Mouse (Mus musculus) forebrain, embryonic 10.5 days (tissue): Measurements from ENCODE around the gene Tbxa2r. TPM values are rescaled to one million over a fixed set of nuclear protein-coding genes. Genes with fewer than 3 reads are reported as not detected.
A peak's percentile ranks its signal among the peaks of the same experiment; 100 is the strongest.

Experiments used
- DNase-seq: peaks from one replicate; pipeline ENCODE4 v3.0.0-alpha.2; 2017; ENCODE audit warnings: low spot score; ENCODE audit errors: extremely low spot score
- H3K27ac ChIP-seq: fragments of 300-500 bp; sonication (generic); 2 replicates; pipeline ENCODE4 v1.5.1; 2016; ENCODE audit warnings: mild to moderate bottlenecking
- H3K27me3 ChIP-seq: fragments of 300-500 bp; sonication (generic); 2 replicates; pipeline ENCODE4 v1.6.1; 2016; ENCODE audit warnings: mild to moderate bottlenecking; ENCODE audit not compliant: poor library complexity, severe bottlenecking
- H3K36me3 ChIP-seq: fragments of 300-500 bp; sonication (generic); replicated peaks from 2 replicates; pipeline ENCODE4 v1.6.1; 2016; ENCODE audit warnings: mild to moderate bottlenecking, moderate library complexity
- H3K4me1 ChIP-seq: fragments of 300-500 bp; sonication (generic); 2 replicates; pipeline ENCODE4 v1.6.1; 2016
- H3K4me3 ChIP-seq: fragments of 300-500 bp; sonication (generic); 2 replicates; pipeline ENCODE4 v1.5.1; 2016; ENCODE audit warnings: mild to moderate bottlenecking, moderate library complexity
- H3K9me3 ChIP-seq: fragments of 300-500 bp; sonication (generic); 2 replicates; pipeline ENCODE4 v1.6.1; 2016; ENCODE audit warnings: mild to moderate bottlenecking, moderate library complexity
- WGBS: fragments of 180-500 bp; shearing (Covaris S2); methylation state at CpG from one replicate; pipeline ENCODE4 v1.1.7; 2016; 5-methylcytosine and 5-hydroxymethylcytosine counted together
- polyA plus RNA-seq: library from polyadenylated mRNA; unstranded; fragments of >200 nt; fragmentation: Nextera tagmentation; extraction: Ambion mirVana; gene quantifications from 2 replicates; pipeline ENCODE4 v1.2.1, GENCODE M21; 2016

The Tbxa2r gene
- polyA plus RNA-seq, 1 experiment from 2014 or later = 2.4 TPM

DNA sequence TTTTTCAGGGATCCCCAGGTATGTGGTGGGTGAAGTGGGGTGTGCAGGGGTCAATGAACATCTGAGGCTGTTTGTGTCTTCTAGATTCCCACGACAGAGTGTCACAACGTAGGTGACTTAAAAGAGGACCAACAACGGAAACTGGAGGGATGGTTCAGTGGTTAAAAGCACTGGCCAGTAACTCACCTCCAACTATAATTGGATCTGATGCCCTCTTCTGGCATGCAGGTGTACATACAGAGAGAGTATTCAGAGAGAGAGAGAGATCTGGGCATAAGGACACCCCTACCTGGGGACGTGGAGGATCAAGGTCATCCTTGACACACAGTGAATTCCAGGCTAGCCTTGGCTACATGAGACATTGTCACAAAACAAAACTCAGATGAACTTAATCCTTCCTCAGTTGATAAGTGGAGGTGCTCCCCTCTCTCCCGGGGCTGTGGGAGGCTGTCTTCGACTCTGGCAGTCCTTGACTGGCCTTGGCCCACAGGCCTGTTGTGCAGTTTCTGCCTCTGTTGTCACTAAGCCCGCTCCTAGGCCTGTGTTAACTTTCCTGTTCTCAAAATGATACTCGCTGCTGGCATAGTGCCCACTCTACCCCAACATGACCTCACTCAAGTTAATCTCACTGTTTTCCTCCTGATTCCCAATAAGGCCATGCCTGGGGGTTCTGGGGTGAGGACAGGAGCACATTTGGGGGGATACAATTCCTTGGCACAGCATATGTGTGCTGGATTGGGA lies 16.1 kb downstream of the Tbxa2r start:
- Histone ChIP-seq H3K4me1 (peaks cover 53% of the 10 kb centered on the region), H3K27me3 (peaks cover 91% of the 10 kb centered on the region)

DNA sequence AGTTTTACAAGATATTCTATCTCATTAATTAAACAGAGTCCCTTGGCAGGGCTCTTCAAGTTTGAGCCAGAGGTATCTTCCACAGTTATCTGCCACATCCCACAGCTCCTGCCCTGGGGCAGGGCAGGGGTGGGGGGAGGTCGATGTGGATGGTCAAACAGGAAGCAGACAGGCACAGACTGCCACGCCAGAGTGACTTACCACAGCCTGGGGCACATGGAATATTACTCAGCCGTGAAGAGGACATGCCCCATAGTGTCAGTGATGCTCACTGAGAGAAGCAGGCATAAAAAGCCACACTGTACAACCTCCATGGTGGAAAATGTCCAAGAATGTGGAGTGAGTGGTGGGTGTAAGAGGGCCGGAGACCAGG lies 16.6 kb downstream of the Tbxa2r start:
- peaks cover 58% of the 10 kb centered on the region for H3K4me1 ChIP-seq
- H3K27ac ChIP-seq = no peak overlapping the region
- peaks cover 88% of the 10 kb centered on the region for H3K27me3 ChIP-seq
- peaks cover 38% of the 10 kb centered on the region for H3K36me3 ChIP-seq
- H3K4me3 ChIP-seq = peak overlapping the region; percentile 5; the same call in 1 of the 2 replicates
- WGBS = 93% methylated on average over 4 of the region's 4 CpGs
- no peak for DNase-seq
- H3K9me3 ChIP-seq = no peaks in the 10 kb centered on the region

More for the DNA sequence above, 16.1 kb downstream of the Tbxa2r start:
- 59% methylated on average over 8 of the region's 8 CpGs for WGBS
- H3K36me3 ChIP-seq = peaks cover 38% of the 10 kb centered on the region
- H3K4me3 ChIP-seq = 0 out of 2 replicates have a peak overlapping the region, but pooled peaks have one; percentile 5
- H3K27ac ChIP-seq = no peak overlapping the region
- no peak for DNase-seq
- no peaks in the 10 kb centered on the region for H3K9me3 ChIP-seq

DNA sequence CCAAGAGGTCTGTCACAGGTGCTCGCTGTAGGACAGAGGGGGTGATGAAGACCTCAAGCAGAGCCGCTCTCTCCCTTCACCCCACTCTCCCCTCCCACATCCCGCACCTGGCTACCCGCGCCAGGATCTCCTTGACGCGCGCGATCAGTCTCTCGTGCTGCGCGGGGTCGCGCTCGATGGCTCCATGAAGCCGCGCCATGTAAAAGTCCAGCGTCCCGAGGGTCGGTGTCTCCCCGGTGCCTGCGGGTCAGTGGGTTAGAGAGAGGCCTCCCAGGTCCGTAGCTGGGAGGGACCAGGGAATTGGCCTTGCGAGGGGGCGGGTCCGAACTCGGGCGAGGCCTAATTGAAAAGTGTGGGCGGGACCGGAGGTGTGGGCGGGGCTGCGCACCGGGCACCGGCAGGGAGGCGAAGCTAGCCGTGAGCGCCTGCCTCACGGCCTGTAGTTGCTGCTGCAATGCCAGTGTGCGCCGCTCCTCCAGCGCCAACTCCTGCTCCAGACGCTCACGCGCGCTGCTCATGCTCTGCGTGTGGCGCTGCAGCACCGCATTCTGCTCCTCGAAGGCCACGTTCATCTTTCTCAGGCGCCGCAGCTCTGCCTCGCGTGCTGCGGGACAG lies 18.0 kb downstream of the Tbxa2r start:
- Histone ChIP-seq H3K27me3 (peaks cover 74% of the 10 kb centered on the region), H3K36me3 (peaks cover 38% of the 10 kb centered on the region), H3K4me3 (peak overlapping the region; percentile 48), H3K9me3 (no peaks in the 10 kb centered on the region), H3K4me1 (peaks cover 58% of the 10 kb centered on the region), H3K27ac (peak overlapping the region; percentile 67)
- peak; percentile 77 for DNase-seq
- WGBS = 4% methylated on average over 55 of the region's 55 CpGs

DNA sequence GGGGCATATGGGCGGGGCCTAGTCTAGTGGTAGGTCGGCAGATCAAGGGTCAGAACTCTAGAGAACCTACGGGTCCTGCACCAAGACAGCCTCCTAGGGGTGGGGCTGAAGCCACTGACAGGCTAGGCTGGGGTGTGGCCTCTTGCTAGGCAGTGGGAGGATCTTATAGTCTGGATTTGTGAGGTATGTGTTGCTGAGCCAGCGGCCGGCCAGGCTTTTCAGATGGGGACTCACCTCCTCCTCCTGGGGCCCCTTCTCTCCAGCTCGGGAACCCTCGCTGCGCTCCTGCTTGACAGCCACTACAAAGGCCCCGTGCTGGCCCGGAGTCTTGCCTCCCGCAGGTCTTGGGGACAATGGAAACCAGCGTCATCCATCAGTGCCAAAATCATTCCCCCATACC lies 20.6 kb downstream of the Tbxa2r start:
- H3K36me3 ChIP-seq = peaks cover 38% of the 10 kb centered on the region
- WGBS = 6% methylated on average over 12 of the region's 12 CpGs
- peak overlapping the region; percentile 97 for H3K4me3 ChIP-seq
- DNase-seq = peak; percentile 48
- H3K9me3 ChIP-seq = no peaks in the 10 kb centered on the region
- H3K4me1 ChIP-seq = peaks cover 56% of the 10 kb centered on the region
- peaks cover 48% of the 10 kb centered on the region for H3K27me3 ChIP-seq
- peak overlapping the region; percentile 95 for H3K27ac ChIP-seq

DNA sequence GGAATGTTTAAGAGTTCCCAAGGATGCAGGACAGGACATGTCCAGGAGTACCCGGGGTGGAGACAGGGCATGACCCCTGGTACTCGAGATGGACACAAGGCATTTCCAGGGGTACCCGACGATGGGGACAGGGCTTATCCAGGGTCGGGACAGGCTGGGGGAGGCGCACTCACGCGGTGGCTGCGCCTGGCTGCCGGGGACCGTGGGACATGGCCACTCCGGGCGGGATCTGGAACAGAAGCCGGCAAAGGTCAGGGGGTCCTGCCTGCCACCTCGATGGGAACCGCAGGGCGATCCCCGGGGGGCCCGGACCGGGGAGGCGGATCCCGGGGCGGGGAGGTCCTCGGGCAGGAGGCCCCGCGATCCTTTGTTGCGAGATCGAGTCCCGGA lies 21.4 kb downstream of the Tbxa2r start:
- no peak for DNase-seq
- Histone ChIP-seq H3K27ac (peak overlapping the region; percentile 95), H3K9me3 (no peaks in the 10 kb centered on the region), H3K36me3 (peaks cover 38% of the 10 kb centered on the region), H3K4me3 (peak overlapping the region; percentile 97), H3K4me1 (peaks cover 64% of the 10 kb centered on the region), H3K27me3 (peaks cover 40% of the 10 kb centered on the region)
- under 1% methylated on average over 29 of the region's 29 CpGs for WGBS

DNA sequence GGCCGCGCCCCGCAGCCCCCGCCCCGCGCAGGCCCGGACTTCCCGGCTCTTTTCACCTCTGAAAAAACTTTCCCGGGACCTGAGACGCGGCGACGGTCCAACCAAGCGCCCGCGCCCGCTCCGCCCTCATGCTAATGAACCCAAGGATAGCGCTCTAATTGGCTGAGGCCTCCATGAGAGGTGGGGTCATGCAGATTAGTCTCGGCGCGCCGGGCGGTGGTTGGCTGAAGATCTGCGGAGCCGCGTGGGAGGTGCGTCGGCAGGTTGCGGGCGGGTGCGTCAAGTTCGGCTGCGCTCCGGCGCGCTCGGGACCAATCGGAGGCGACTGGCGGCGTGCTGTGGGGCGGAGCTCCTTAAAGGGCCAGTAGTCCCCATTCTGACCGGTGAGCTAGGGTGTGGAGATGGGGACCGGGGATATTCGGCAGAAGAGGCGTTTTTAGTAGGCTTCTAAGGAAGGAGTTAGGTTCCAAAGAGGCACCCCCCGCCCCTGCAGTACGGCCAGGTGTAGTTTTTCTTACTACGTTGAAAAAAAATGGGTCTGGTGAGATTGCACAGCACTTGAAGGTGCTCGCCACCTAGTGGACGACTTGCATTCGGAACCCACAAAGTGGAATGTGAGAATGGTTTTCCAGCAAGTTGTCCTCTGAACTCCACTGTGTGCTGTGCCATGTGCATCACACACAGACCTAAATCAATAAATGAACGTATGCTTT lies 22.0 kb downstream of the Tbxa2r start, which contains the start of gene Hmg20b:
Gene Hmg20b, minus strand, starts transcription at position 130 of the 713 bp plus-strand sequence.
- Histone ChIP-seq H3K4me3 (peak within 1 kb of the TSS; percentile 97), H3K9me3 (no peaks in the 10 kb centered on the region), H3K27ac (peak within 1 kb of the TSS; percentile 95), H3K27me3 (peaks cover 34% of the 10 kb centered on the region), H3K4me1 (peaks cover 67% of the 10 kb centered on the region), H3K36me3 (peaks cover 33% of the 10 kb centered on the region)
- under 1% methylated on average over 53 of the region's 54 CpGs for WGBS
- peak; percentile 100 for DNase-seq

DNA sequence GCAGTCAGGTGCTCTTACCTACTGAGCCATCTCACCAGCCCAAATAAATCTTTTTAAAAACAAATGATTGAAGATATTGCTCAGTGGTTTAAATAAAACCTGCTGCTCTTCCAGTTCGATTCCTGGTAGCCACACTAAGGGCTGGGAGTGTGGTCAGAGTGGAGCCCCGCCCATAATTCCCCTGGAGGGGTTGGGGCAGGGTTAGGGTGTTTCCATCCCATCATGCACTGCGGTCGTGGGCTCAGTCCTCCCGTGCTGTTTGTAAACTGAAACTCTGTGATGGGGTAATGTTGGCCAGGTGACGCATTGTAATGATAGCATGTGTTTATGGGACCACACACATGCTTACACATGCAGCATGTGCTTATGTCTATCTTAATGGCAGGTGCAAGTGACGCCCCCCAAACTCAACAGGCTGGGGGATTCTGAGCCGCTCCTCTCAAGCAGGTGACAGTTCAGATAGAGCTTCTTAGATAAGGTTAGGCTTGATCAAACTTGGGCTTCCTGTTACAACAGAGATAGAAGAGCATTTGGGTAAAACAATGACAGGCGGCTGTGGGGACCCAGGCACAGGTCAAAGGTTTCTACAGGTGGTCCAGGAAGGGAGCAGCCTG lies 23.3 kb downstream of the Tbxa2r start:
- no peak for DNase-seq
- Histone ChIP-seq H3K27ac (no peak overlapping the region), H3K36me3 (peaks cover 21% of the 10 kb centered on the region), H3K4me1 (peaks cover 63% of the 10 kb centered on the region), H3K27me3 (peaks cover 34% of the 10 kb centered on the region), H3K4me3 (peak overlapping the region; percentile 0; the same call in 1 of the 2 replicates), H3K9me3 (no peaks in the 10 kb centered on the region)
- 25% methylated on average over 9 of the region's 9 CpGs for WGBS

DNA sequence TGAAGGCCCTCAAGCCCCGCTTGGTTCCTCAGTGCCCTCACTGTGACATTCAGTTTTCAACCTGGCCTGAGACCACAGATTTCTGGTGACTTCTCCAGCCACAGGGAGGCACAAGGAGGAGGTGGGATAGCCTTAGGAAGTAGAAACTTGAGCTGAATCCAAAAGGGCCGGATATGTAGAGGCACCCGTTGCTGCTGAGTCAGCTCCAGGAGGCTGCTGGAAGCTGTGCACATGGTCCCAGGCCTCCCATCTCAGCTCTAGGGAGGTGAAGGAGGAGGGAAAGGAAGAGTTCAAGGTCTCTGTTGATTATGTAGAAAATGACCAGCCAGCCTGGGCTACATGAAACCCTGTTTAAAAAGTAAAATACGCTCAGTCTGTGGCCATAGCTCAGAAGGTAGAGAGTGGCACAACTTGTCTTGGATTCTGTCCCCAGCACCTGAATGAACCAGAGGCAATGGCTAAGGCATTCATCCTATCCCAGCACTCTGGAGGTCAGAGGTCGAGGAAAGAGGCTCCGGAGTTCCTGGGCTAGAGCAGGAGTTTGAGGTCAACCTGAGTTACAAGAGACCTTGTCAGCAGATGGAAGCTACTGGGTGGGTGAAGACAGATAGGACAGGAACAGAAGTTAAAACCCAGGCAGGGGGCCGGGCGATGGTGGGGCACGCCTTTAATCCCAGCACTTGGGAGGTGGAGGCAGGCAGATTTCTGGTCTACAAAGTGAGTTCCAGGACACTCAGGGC lies 26.4 kb downstream of the Tbxa2r start:
- H3K9me3 ChIP-seq = no peaks in the 10 kb centered on the region
- WGBS = 60% methylated on average over 9 of the region's 9 CpGs
- H3K36me3 ChIP-seq = 0 out of 2 replicates have a peak, but pooled peaks cover 1% of the 10 kb centered on the region
- H3K27me3 ChIP-seq = peaks cover 35% of the 10 kb centered on the region
- H3K27ac ChIP-seq = no peak overlapping the region; the same call in 1 of the 2 replicates
- H3K4me3 ChIP-seq = no peak overlapping the region
- DNase-seq = no peak
- peaks cover 64% of the 10 kb centered on the region for H3K4me1 ChIP-seq

DNA sequence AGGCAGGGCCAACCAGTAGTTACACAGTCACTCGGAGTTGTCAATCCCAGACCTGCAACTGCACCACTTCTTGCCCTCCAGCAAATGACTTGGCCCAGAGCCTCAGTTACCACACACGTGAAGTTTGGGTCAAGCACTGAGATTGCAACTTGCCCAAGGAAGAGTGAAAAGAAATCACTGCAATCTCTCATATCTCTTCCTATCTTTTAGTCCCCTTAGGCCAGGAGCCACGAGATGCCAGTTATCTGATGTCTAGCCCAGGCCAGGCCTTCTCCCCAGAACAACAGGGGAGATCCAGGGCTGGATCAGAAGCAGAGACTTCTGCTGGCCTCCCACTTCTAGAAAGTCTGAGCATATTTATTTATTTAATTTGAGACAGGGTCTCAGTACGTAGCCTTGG lies 27.0 kb downstream of the Tbxa2r start:
- no peak for DNase-seq
- Histone ChIP-seq H3K36me3 (0 out of 2 replicates have a peak, but pooled peaks cover 3% of the 10 kb centered on the region), H3K27me3 (peaks cover 37% of the 10 kb centered on the region), H3K4me1 (peaks cover 68% of the 10 kb centered on the region), H3K4me3 (no peak overlapping the region), H3K9me3 (no peaks in the 10 kb centered on the region), H3K27ac (no peak overlapping the region)
- WGBS = 76% methylated on average over 4 of the region's 4 CpGs

DNA sequence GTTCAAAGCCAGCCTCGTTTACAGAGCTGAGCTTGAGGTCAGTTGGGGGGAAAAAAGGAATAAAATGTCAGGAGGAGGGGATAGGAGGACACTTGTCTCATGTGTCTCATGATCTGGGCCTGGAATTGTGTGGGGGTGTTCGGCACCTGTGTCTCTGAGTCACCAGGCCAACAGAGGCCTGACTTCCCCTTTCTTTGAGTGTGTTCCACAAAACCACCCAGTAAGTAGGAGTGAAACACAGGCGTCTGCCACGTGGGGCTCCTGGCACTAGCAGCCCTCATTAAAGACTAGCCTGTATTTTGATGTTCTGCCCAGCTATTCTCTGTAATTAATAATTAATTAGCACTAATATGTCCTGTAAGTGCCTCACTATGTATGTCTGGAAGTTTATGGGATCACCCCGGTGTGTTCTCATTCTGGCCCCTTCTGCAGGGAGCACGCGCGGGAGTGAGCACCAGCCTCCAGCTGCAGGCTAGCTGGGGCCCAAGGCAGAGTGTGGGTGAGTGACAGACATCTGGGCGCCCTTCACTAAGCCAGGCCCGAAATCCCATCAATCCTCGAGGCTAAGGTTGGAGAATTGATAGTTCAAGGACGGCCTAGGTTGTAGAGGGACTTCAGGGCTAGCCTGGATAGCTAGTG lies 27.9 kb downstream of the Tbxa2r start:
- peaks cover 8% of the 10 kb centered on the region for H3K36me3 ChIP-seq
- peak overlapping the region; percentile 86 for H3K4me3 ChIP-seq
- peaks cover 40% of the 10 kb centered on the region for H3K27me3 ChIP-seq
- H3K4me1 ChIP-seq = peaks cover 68% of the 10 kb centered on the region
- no peak overlapping the region for H3K27ac ChIP-seq
- DNase-seq = no peak
- WGBS = 61% methylated on average over 12 of the region's 12 CpGs
- H3K9me3 ChIP-seq = no peaks in the 10 kb centered on the region

DNA sequence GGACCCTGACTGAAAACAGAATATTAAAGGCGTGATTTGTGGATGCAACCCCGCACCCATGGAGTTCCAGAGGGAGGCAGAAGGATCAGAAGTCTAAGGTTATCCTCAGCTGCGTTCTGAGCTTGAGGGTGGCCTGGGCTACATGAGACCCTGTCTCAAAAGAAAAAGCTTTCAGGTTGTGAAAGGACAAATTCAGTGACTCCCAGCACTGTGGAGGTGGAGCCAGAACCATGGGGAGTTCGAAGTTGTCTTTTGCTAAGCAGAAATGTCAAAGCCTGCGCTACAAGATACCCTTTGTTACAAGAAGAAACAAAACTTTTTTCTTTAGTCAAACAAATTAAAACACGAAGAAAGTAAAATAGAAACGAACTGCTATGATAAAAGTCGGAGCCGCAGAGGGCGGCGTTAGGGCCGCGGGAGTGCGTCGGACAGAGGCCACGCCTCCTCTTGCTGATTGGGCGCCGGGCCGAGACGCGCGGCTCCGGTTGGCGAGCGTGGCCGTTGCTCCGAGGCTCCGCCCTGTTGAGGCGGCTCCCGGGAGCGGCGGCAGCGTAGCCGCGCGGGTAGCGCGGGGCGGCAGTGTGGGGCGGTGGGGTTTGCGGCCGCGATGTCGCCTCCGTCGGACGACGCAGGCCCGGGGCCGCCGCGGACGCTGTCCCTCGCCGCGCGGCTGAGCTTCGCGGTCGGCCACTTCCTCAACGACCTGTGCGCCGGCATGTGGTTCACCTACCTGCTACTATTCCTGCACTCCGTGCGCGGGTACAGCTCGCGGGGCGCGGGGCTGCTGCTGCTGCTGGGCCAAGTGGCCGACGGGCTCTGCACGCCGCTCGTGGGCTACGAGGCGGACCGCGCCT lies 28.7 kb downstream of the Tbxa2r start, which contains the start of gene Mfsd12:
Gene Mfsd12, plus strand, starts transcription at position 501 of the 854 bp plus-strand sequence.
- peak within 1 kb of the TSS; percentile 86 for H3K4me3 ChIP-seq
- H3K27ac ChIP-seq = peak within 1 kb of the TSS; percentile 84
- H3K36me3 ChIP-seq = peaks cover 14% of the 10 kb centered on the region
- H3K9me3 ChIP-seq = no peaks in the 10 kb centered on the region
- peaks cover 48% of the 10 kb centered on the region for H3K27me3 ChIP-seq
- peaks cover 69% of the 10 kb centered on the region for H3K4me1 ChIP-seq
- DNase-seq = peak; percentile 83
- WGBS = 2% methylated on average over 78 of the region's 79 CpGs
